Mouse (Mus musculus) ES-E14 (cell line): ENCODE measurements around the gene Hps6.

ENCODE experiments used
- CHD2 ChIP-seq: IDR thresholded peaks from 2 replicates; pipeline ENCODE4 v1.6.1; 2014; ENCODE audit warnings: mild to moderate bottlenecking, low read depth, low read length, inconsistent platforms
- HCFC1 ChIP-seq: IDR thresholded peaks from 2 replicates; pipeline ENCODE4 v1.6.1; 2012; ENCODE audit warnings: low read length, inconsistent platforms, borderline replicate concordance; ENCODE audit not compliant: insufficient read depth
- MAFK ChIP-seq: IDR thresholded peaks from 2 replicates; pipeline ENCODE4 v1.6.1; 2014; ENCODE audit warnings: mild to moderate bottlenecking, low read depth, low read length, inconsistent platforms; ENCODE audit not compliant: insufficient read depth
- ZC3H11A ChIP-seq: IDR thresholded peaks from 2 replicates; pipeline ENCODE4 v1.6.1; 2012; ENCODE audit warnings: low read depth, mild to moderate bottlenecking, inconsistent platforms, low read length, borderline replicate concordance
- ZNF384 ChIP-seq: IDR thresholded peaks from 2 replicates; pipeline ENCODE4 v1.6.1; 2012; ENCODE audit warnings: low read depth, low read length, inconsistent platforms

GRCm38 (mm10) chr19:45988238-45988637 lies 15.1 kb upstream of the Hps6 start:
- TF ChIP-seq ZC3H11A: no peak
- no peak for TF ChIP-seq ZNF384
- no peak for TF ChIP-seq CHD2
- TF ChIP-seq MAFK: no peak
- no peak for TF ChIP-seq HCFC1
